Mouse (Mus musculus) cortical plate, adult 2 months (tissue): ENCODE results near the gene Ap5z1. TPM values are rescaled to one million over a fixed set of nuclear protein-coding genes. Genes with fewer than 3 reads are reported as not detected.

Experiments used
- H3K27ac ChIP-seq: fragments of 200-500 bp; 2 replicates; pipeline ENCODE4 v1.5.1; 2012; ENCODE audit warnings: low read length, control low read depth, inconsistent platforms; ENCODE audit not compliant: insufficient read depth
- H3K4me1 ChIP-seq: fragments of 200-500 bp; 2 replicates; pipeline ENCODE4 v1.6.1; 2011; ENCODE audit warnings: low read length; ENCODE audit not compliant: control insufficient read depth, insufficient read depth
- H3K4me3 ChIP-seq: fragments of 200-500 bp; 2 replicates; pipeline ENCODE4 v1.5.1; 2011; ENCODE audit warnings: mild to moderate bottlenecking, low read length, control low read depth; ENCODE audit not compliant: insufficient read depth
- CTCF ChIP-seq: fragments of 200-500 bp; IDR thresholded peaks from 2 replicates; pipeline ENCODE4 v1.5.1; 2011; ENCODE audit warnings: mild to moderate bottlenecking, control low read depth, low read length; ENCODE audit not compliant: insufficient read depth; ENCODE audit errors: extremely low read depth
- POLR2A ChIP-seq: fragments of 200-500 bp; IDR thresholded peaks from 2 replicates; pipeline ENCODE4 v1.6.1; 2011; ENCODE audit warnings: mild to moderate bottlenecking, low read length, control low read depth; ENCODE audit not compliant: insufficient read depth; ENCODE audit errors: extremely low read depth
- polyA plus RNA-seq: library from polyadenylated mRNA; depleted of rRNA; stranded (reverse); fragments of >200 nt; gene quantifications from 2 replicates; pipeline ENCODE4 v1.2.3, GENCODE M21; 2012

The Ap5z1 gene
- polyA plus RNA-seq, 1 experiment: 32.5 TPM

DNA sequence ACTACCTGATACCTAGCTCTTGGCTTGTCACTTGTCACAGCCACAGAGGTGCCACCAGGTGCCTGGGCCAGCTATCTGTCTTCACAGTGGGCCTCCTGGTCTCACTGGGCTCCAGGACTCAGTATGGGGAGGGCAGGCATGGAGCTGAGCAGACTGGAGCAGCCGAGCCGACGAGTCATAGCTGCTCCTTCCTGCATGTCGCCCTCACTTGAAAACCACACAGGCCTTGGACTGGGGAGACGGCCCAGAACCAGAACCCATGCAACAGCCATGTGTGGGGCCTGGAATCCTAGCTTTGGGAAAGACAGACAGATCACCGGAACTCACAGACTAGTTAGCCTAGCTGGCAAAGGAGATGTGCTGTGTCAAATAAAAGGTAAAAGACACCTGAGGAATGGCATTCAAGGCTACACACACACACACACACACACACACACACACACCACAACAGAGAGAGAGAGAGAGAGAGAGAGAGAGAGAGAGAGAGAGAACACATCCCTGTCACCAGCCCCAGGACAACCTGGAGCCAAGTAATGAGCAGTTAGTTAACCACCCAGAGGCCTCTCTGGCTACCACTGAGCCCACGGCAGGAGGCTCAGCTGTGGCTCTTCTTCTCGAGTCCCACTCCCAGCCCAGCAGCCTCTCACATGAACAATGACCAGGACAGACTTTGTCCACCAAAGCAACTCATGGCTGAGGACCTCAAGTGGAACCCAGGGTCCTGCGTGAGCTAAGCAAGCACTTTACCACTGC, 26.4 kb downstream of the Ap5z1 start:
- H3K4me3 ChIP-seq: no peak overlapping the region
- TF ChIP-seq POLR2A (no peak), CTCF (no peak)

GRCm38 (mm10) chr5:142493307-142493706, 29.6 kb downstream of the Ap5z1 start:
- no peak overlapping the region for H3K4me3 ChIP-seq
- TF ChIP-seq POLR2A (no peak), CTCF (no peak)
- no peaks in the 10 kb centered on the region for H3K4me1 ChIP-seq
- H3K27ac ChIP-seq: no peak overlapping the region

More for the DNA sequence above, 26.4 kb downstream of the Ap5z1 start:
- Histone ChIP-seq H3K27ac (no peak overlapping the region), H3K4me1 (no peaks in the 10 kb centered on the region)

- Histone ChIP-seq H3K4me3 (no peak overlapping the region), H3K4me1 (no peaks in the 10 kb centered on the region), H3K27ac (no peak overlapping the region)
- TF ChIP-seq POLR2A (no peak), CTCF (no peak)
Measured at GRCm38 (mm10) chr5:142495321-142496096, 31.8 kb downstream of the Ap5z1 start.

GRCm38 (mm10) chr5:142498964-142499363, 35.2 kb downstream of the Ap5z1 start:
- TF ChIP-seq POLR2A (no peak), CTCF (peak; percentile 72)
- H3K4me1 ChIP-seq: peaks cover under 1% of the 10 kb centered on the region; the same call in 1 of the 2 replicates
- H3K4me3 ChIP-seq: no peak overlapping the region
- no peak overlapping the region for H3K27ac ChIP-seq

DNA sequence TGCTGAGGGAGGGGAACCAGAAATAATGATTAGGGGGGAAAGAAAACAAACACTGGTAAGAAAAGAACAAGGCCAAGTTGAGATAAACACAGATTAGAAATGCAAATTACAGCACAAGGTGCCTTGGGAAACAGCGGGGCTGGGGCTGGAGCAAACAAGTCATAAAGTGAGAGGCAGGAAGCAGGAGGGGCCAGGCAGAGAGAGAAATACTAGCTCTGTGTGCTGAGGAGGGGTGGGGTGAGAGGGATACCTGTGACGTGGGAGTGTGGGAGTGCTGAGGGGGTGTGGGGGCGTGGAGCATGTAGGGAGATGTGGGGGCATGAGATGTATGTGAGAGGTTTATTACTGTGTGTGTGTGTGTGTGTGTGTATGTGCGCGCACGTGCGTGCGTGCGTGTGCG, 37.2 kb downstream of the Ap5z1 start:
- peaks cover 2% of the 10 kb centered on the region; the same call in 1 of the 2 replicates for H3K4me1 ChIP-seq
- no peak overlapping the region for H3K4me3 ChIP-seq
- TF ChIP-seq CTCF: no peak
- no peak for TF ChIP-seq POLR2A
- no peak overlapping the region for H3K27ac ChIP-seq

GRCm38 (mm10) chr5:142502414-142502813, 38.7 kb downstream of the Ap5z1 start:
- H3K27ac ChIP-seq: no peak overlapping the region

GRCm38 (mm10) chr5:142504175-142504574, 40.4 kb downstream of the Ap5z1 start:
- H3K27ac ChIP-seq: no peak overlapping the region
- TF ChIP-seq CTCF (no peak), POLR2A (no peak)
- H3K4me1 ChIP-seq: peaks cover 2% of the 10 kb centered on the region; the same call in 1 of the 2 replicates
- H3K4me3 ChIP-seq: no peak overlapping the region

More at GRCm38 (mm10) chr5:142502414-142502813, 38.7 kb downstream of the Ap5z1 start:
- no peak for TF ChIP-seq POLR2A
- TF ChIP-seq CTCF: peak; percentile 93
- H3K4me3 ChIP-seq: no peak overlapping the region
- H3K4me1 ChIP-seq: peaks cover 2% of the 10 kb centered on the region; the same call in 1 of the 2 replicates

GRCm38 (mm10) chr5:142505695-142506423, 42.1 kb downstream of the Ap5z1 start:
- Histone ChIP-seq H3K4me3 (no peak overlapping the region), H3K4me1 (peaks cover 2% of the 10 kb centered on the region; the same call in 1 of the 2 replicates), H3K27ac (no peak overlapping the region)
- peak; percentile 48 for TF ChIP-seq CTCF
- no peak for TF ChIP-seq POLR2A
